Mouse (Mus musculus) megakaryocyte, embryonic 14.5 days (primary cell): ENCODE measurements around the gene Gmnn. TPM values are rescaled to one million over a fixed set of nuclear protein-coding genes. Genes with fewer than 3 reads are reported as not detected.

Source experiments
- H3K27me3 ChIP-seq: replicated peaks from 2 replicates; pipeline ENCODE3; 2012; ENCODE audit warnings: inconsistent platforms
- H3K36me3 ChIP-seq: replicated peaks from 2 replicates; pipeline ENCODE3; 2012; ENCODE audit warnings: low read length, inconsistent platforms, mixed read lengths
- H3K4me1 ChIP-seq: 2 replicates; pipeline ENCODE4 v1.6.1; 2012; ENCODE audit warnings: inconsistent platforms
- H3K4me3 ChIP-seq: replicated peaks from 2 replicates; pipeline ENCODE3; 2012; ENCODE audit warnings: moderate library complexity, mild to moderate bottlenecking, inconsistent platforms
- H3K9me3 ChIP-seq: 2 replicates; pipeline ENCODE4 v1.6.1; 2012; ENCODE audit warnings: inconsistent platforms
- FLI1 ChIP-seq: IDR thresholded peaks from 2 replicates; pipeline ENCODE4 v1.6.1; 2012; ENCODE audit warnings: low read length, inconsistent platforms, mixed read lengths
- GATA1 ChIP-seq: IDR thresholded peaks from 3 replicates; pipeline ENCODE4 v1.6.1; 2012; ENCODE audit warnings: mixed read lengths, low read length, inconsistent platforms, borderline replicate concordance
- polyA plus RNA-seq: library from polyadenylated mRNA; stranded (reverse); fragments of >175 nt; gene quantifications from 2 replicates; pipeline ENCODE4 v1.2.3, GENCODE M21; 2012; ENCODE audit warnings: low replicate concordance; ENCODE audit not compliant: insufficient read depth

The Gmnn gene
- polyA plus RNA-seq, 1 experiment = 6.3 TPM

DNA sequence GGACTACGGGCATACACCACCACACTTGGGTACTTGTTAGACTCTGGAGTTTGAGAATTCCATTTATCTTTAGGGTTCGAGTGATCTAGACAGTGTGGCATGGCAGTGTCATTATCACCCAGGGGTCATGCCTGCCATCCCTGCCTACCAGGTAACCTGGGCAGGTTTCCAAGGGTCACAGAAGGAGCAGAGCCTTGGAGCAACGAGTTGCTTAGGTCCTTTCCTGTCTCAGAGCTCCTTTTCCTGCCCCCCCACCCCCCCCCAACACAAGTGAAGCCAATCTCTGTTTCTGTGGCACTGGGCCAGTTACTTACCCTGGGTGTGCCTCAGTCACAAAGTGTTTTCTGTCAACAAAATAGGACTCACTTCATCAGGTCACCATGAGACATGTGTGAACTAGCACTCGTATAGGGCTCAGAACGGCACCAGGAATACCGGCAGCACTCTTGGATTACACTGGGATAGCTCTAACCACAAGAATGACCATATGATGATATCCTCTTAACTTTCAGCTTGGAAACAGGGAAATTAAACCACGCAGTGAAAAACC, 49.1 kb downstream of the Gmnn start:
- peaks cover 99% of the 10 kb centered on the region for H3K36me3 ChIP-seq
- no peak for TF ChIP-seq FLI1
- no peaks in the 10 kb centered on the region for H3K27me3 ChIP-seq

GRCm38 (mm10) chr13:24710968-24711367, 50.8 kb downstream of the Gmnn start:
- TF ChIP-seq GATA1 (no peak), FLI1 (no peak)
- peaks cover 99% of the 10 kb centered on the region for H3K36me3 ChIP-seq
- no peaks in the 10 kb centered on the region for H3K9me3 ChIP-seq
- peaks cover 47% of the 10 kb centered on the region for H3K4me1 ChIP-seq
- H3K27me3 ChIP-seq = no peaks in the 10 kb centered on the region
- no peak overlapping the region for H3K4me3 ChIP-seq

More for the DNA sequence above, 49.1 kb downstream of the Gmnn start:
- Histone ChIP-seq H3K9me3 (0 out of 2 replicates have a peak, but pooled peaks cover 3% of the 10 kb centered on the region), H3K4me3 (no peak overlapping the region), H3K4me1 (peaks cover 43% of the 10 kb centered on the region)

GRCm38 (mm10) chr13:24709656-24710396, 51.9 kb downstream of the Gmnn start:
- no peaks in the 10 kb centered on the region for H3K9me3 ChIP-seq
- H3K36me3 ChIP-seq = peaks cover 99% of the 10 kb centered on the region
- TF ChIP-seq FLI1 = no peak
- TF ChIP-seq GATA1 = no peak
- H3K27me3 ChIP-seq = no peaks in the 10 kb centered on the region
- H3K4me3 ChIP-seq = no peak overlapping the region
- H3K4me1 ChIP-seq = peaks cover 41% of the 10 kb centered on the region

- Histone ChIP-seq H3K4me1 (peaks cover 42% of the 10 kb centered on the region), H3K4me3 (no peak overlapping the region), H3K9me3 (no peaks in the 10 kb centered on the region), H3K36me3 (peaks cover 98% of the 10 kb centered on the region), H3K27me3 (no peaks in the 10 kb centered on the region)
- TF ChIP-seq GATA1 (no peak), FLI1 (no peak)
Observed at GRCm38 (mm10) chr13:24702128-24702527, 59.6 kb downstream of the Gmnn start.

Other genes with a start within 250 kb of the Gmnn start
- gene Ripor2, start 179.7 kb downstream of the Gmnn start, polyA plus RNA-seq = 8.1 and 12.6 TPM in 2 replicates
- gene Armh2, start 20.7 kb downstream of the Gmnn start, polyA plus RNA-seq = not detected in 2 replicates
- 32.0 and 48.1 TPM in 2 replicates for gene BC005537, start 39.7 kb upstream of the Gmnn start, polyA plus RNA-seq
- gene Acot13, start 69.6 kb upstream of the Gmnn start, polyA plus RNA-seq = 19.1 and 40.5 TPM in 2 replicates
- gene Tdp2, start 69.8 kb upstream of the Gmnn start, polyA plus RNA-seq = 5.8 and 20.5 TPM in 2 replicates
- not detected in 2 replicates for gene D130043K22Rik, start 83.2 kb upstream of the Gmnn start, polyA plus RNA-seq
- 0.15 TPM in 1 of 2 replicates, not detected in the other for gene Aldh5a1, start 175.7 kb upstream of the Gmnn start, polyA plus RNA-seq
- not detected in 2 replicates for gene Gpld1, start 181.2 kb upstream of the Gmnn start, polyA plus RNA-seq